Mouse (Mus musculus): ENCODE data around the gene Casc3.

GRCm38 (mm10) chr11:98839897-98840296, 35.2 kb downstream of the Casc3 start:
- no peak for TF ChIP-seq CTCF (IDR thresholded peaks at IDR 0.05; ENCODE audit: borderline replicate concordance, control insufficient read depth, extremely low read depth, insufficient read depth, low read length, poor library complexity)
- no peak for TF ChIP-seq POLR2A (IDR thresholded peaks at IDR 0.05; ENCODE audit: control insufficient read depth, extremely low read depth, insufficient read depth, low read length, poor library complexity)

Measured in thymus, adult 2 months (tissue).